Mouse (Mus musculus): ENCODE results near the gene Zfp319.
"Not testable (repeated sequence)": the region's sequence is repeated elsewhere in the genome, so short reads cannot be mapped to it uniquely, and the experiment has no call there.

The Zfp319 gene

DNA sequence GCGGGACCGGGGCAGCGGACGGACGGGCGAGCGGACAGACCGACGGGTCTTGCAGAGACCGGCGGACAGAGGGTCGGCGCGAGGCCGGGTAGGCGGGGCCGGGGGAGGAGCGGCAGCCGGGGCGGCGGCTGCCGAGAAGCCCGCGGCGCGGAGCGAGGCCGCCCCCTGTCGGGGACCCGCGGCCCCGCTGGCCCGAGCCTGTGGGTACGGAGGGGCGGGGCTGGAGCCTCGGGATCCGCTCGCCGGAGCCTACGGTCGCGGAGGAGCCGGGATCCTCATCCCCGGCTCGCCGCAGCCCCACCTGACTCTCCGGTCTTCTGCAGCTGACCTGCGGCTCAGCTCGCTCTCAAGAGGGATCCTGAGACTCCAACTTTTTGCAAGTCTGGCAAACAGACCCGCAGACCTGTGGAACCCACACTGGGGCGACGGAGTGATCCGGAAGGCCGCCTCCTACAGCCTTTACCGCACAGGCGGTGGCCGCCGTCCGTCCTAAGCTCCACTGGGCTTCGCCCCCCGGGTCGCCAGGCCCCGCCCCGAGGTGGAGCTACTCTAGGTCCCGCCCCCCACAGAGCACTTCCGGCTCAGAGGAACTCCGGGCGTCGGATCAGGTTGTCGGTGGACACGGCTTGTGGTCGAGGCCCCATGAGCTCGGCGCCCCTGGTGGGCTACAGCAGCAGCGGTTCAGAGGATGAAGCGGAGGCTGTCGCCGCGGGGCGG is at the start of gene Zfp319, which contains the start of gene Usb1:
TSS of gene Zfp319 (minus strand) at position 231 of the 717 bp plus-strand sequence.
TSS of gene Usb1 (plus strand) at position 565 of the 717 bp plus-strand sequence.
- peak; percentile 96 for DNase-seq (ENCODE audit: low spot score)

DNA sequence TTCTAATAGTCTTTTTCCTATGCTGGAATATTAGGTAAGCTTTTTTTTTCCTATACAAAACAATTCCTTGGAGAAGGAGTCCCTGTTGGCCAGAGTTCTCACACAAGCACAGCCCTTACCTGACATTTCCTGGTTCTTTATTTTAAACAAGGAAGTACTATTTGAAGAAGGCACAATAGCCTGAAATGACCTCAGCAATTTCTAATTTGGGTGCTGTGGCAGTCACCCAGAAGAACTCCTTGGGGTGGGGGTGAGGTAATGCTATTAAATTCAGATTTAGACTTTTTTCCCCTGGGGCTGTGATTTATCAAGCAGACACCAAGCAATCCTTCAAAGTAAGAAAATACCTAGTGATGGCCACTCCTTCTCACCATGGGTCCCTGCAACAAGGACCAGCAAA is 49.2 kb upstream of the Zfp319 start:
- no peak for DNase-seq (ENCODE audit: low spot score)

DNA sequence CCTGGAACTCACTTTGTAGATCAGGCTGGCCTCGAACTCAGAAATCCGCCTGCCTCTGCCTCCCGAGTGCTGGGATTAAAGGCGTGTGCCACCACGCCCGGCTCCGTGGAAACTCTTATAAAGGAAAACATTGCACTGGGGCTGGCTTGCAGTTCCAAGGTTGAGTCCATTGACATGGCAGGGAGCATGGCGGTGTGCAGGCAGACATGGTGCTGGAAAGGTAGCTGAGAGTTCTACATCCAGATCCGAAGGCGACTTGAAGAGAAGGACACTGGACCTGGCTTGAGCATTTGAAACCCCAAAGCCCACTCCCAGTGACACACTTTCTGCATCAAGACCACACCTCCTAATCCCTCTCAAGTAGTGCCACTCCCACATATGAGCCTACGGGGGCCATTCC is 47.2 kb upstream of the Zfp319 start:
- DNase-seq (ENCODE audit: low spot score) = not testable (repeated sequence)

- DNase-seq (ENCODE audit: low spot score) = no peak
These were observed 46.1 kb upstream of the Zfp319 start for GRCm38 (mm10) chr8:95377863-95378291.

DNA sequence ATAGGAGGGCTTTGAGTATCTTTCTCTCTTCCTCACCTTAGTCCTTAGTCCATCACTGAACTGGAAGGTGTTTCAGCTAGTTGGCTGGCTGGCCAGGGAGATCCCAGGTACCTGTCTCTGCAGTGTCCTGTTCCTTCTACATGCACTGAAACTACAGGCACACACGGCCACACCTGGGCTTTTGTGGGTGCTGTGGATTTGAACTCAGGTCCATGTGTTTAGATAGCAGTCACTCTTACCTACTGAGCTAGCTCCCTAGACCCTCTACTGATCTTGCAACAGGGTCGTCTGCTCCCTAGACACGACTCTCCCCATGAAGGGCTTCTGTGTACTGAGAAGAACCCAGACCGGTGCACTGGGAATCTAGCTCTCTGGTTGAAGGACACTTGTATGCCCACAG is 45.4 kb upstream of the Zfp319 start:
- DNase-seq (ENCODE audit: low spot score) = no peak

DNA sequence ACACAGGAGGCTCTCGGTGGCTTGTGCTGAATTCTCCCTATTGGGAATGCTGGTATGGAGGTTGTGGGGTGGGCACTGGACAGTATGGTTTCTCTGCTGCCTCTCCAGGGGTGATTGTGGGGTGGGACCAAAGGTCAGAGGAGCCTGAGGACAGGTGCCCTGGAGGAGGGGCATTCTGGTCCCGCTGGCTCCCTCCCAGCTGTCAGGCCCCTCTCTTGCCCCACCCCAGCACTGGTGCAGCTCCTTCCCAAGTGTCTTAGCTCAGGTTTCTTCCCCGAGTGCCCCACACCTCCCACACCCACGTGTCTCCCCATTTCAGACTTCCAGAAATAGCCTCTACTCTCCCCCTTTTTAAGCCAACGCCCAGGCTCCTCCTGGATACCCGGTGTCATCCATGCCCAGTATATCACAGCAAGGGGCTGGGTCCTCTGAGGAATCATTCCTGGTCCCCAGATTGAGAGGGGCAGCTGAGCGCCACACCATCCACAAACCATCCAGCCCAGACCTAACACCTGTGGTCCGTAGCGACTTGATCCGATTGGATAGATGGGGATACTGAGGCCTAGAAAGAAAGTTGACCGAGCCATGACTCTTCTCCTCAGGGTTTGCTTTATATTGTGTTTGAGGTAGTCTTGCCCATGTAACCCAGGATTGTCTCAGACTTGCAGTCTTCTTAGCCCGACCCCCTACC is 44.7 kb upstream of the Zfp319 start:
- no peak for DNase-seq (ENCODE audit: low spot score)

DNA sequence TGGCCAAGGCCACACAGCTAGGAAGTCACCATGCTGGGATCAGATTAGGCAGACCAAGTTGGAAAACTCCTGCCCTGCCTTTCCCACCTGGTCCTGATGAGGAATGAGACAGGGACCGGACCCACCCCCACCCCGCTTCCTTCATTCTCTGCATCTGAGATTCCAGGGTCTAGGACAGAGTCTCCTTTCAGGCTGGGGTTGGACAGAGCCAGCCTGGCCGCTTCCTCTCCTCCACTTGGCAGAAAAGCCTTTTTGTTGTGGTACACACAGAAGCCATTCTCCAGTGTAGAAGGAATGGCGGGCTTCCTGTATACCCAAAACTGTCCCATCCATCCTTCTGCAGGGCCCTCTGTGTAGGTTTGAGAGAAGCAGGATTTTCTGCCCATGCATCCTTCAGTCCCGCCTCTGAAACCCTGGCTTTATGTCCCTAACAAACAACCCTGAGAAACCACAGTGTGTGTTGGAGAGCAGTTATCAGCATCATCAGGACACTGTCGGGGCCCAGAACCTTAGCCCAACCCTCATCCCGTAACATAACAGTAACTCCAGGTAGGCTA is 43.7 kb upstream of the Zfp319 start:
- DNase-seq (ENCODE audit: low spot score) = no peak

DNA sequence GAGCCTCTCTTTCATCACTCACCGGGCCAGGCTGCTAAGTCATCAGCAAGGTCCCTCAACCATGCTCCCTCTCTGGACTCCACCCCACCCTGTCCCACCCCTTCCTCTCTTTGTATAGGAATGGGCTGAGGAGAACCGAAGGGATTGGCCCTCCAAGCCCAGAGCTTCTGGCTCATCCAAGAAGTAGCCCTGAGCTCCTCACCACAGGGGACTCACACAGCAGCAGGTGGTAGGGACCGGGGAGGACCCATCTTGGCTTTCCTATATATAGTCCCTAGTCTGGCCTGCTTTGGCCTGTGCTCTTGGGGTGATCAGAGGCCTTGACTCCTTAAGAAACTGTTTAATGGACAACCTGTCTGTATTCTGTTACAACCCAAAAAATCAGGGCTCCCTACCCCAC is 42.7 kb upstream of the Zfp319 start:
- no peak for DNase-seq (ENCODE audit: low spot score)

DNA sequence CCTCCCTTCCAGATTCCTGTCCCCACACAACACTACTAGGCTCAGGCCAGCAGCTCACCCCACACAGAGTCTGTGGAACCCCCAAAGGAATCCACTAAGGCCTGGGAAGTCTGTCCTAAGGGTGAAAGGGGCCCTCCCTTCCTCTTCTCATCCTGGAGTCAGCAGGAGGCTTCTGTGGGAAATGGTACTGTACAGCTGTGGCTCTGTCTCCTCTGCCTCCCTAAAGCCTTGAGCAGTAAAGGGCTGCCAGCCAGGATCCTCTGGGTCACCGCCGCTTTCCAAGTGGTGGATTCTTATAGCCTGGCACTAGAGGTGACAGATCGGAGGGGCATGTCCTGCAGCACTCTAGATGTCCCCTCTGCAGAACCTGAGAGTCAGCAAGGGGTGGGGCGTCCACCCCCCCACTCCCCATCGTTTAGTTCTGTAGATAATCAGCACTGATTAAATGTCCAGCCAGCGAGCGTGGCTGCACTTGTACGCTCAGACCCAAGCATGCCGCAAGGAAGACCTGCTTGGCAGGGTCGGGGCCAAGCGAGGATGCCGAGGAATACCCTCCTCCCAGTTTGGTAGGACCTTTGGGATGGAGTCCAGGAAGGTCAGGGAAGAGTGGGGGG is 41.7 kb upstream of the Zfp319 start:
- DNase-seq (ENCODE audit: low spot score) = no peak

- no peak for DNase-seq (ENCODE audit: low spot score)
These were observed 38.0 kb upstream of the Zfp319 start for GRCm38 (mm10) chr8:95369581-95370326.

DNA sequence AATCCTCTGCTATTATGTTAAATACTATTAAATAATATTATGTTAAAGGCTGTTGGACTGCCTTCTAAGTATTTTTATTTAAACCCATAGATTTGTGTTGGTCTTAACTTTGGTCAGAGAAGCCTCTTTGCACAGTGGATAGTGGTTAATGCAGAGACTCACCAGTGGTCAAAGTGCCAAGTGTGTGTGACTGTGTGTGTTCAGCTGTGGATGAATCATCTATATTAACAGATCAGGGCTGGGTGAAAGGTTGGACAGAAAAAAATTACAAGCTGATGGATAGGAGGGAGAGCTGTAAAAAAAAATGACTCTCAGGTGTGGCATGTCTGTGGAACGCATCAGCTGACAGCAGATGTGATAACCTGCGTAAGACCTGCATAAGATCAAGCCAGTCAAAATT is 32.1 kb upstream of the Zfp319 start:
- DNase-seq (ENCODE audit: low spot score) = no peak

GRCm38 (mm10) chr8:95362272-95362671 is 30.5 kb upstream of the Zfp319 start:
- DNase-seq (ENCODE audit: low spot score) = no peak

GRCm38 (mm10) chr8:95361016-95361341 is 29.2 kb upstream of the Zfp319 start:
- no peak for DNase-seq (ENCODE audit: low spot score)

DNA sequence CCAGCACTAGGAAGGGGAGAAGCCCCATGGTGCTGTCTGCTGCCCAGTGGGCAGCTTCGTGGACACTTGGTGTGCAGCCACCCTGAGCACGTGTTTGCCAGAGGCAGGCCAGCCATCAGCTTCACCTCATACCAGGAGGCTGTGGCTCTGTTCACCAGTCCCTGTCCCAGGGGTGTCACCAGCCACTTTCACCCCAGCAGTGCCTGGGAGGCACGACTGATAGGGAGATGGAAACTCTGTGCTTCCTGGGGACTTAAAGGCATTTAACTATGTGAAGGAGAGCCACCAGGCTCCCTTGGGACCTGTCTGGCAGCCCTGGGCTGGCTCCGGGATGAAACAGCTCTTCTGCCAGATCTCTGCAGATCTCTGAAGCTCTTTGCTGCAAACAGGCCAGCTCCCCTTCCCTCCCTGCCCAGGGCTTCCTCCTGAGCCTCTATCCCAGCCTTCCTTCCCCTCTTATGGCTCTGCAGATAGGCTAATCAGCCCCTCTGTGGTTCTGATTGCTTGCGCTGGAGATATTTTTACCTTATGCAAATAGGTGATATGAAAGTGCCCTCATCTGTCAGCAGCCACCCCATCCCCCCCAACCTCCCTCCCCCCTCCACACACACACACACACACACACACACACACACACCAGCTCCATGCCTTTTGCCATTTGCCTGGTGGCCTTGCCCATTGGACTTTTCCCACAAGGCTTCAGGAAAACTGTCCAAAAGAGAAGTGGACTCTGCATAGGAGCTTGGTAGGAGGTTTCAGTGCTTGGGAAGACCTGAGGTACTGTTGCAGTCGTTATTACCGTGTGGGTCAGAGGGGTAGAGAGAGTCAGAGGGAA is 28.6 kb upstream of the Zfp319 start:
- peak; percentile 16 for DNase-seq (ENCODE audit: low spot score)

DNA sequence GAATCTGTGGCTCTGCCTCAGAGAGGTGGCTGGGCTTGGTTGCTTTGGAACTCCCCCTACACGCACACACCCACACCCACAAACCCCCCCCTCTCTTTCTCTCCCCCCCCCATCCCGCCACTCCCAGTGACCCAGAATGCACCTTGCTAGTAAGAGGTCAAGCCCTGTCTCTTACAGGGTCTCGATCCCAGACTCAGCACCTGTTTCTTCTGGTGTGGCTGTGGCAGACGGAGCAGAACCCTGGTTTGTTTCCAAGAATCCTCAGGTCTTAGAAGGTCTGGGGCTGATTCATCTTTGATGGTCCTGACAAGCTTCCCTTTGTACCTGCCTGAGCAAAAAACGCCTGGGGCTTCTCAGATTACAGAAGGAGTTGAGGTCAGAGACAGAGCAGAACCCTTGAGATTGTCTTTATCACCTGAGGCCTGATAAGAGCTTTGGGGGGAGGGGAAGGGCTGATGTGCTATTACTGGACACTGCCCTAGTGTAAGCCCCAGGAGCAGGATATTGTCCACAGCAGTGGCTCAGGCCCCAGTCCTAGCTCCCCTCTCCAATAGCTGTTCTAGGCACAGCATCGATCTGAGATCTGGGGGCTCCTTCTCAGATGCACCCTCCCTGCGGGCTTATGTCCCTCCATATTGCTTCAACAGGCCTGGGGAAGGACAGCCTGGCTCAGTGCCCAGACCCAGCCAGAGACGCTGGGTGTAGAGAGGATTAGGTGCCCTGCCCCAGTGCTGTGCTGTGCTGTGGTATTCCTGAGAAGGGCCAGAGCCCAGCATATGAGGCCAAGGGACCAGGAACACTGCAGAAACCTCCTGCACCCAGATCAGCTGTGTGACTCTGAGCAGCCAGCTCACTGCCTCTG is 27.0 kb upstream of the Zfp319 start:
- no peak for DNase-seq (ENCODE audit: low spot score)

DNA sequence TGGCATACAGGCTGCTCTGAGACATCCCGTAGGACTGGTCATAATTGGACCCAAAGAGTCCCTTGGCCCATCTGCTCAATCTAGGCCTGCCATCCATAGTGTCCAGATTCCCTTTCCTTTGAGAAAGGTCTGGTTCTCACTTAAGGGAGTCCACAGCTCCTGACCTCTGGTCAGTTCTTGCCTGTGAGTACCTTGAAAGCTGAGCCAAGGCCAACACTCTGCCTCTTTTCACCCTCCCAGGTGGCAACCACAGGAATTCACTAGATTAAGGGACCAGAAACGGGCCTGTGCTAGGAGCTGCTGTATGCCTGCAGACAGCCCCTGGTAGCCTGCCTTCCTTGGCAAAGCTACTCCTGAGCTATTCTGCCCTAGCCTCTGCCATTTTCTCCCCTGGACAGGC is 22.9 kb upstream of the Zfp319 start:
- no peak for DNase-seq (ENCODE audit: low spot score)

GRCm38 (mm10) chr8:95352871-95353866 is 21.4 kb upstream of the Zfp319 start:
- DNase-seq (ENCODE audit: low spot score) = peak; percentile 70

GRCm38 (mm10) chr8:95352151-95352870 is 20.6 kb upstream of the Zfp319 start, which contains the start of gene Mmp15:
TSS of gene Mmp15 (plus strand) at chr8:95352268.
- DNase-seq (ENCODE audit: low spot score) = peak; percentile 82
